Mouse (Mus musculus) heart, postnatal 0 days (tissue): ENCODE data around the gene Slc4a7. TPM values are rescaled to one million over a fixed set of nuclear protein-coding genes. Genes with fewer than 3 reads are reported as not detected.
"Not testable (repeated sequence)": the region's sequence is repeated elsewhere in the genome, so short reads cannot be mapped to it uniquely, and the experiment has no call there.

ENCODE experiments used
- ATAC-seq: fragments of 200-750 bp; cut with Nextera tagmentation; 2 replicates; pipeline ENCODE4 v1.8.0; 2017; ENCODE audit warnings: low read depth, moderate number of reproducible peaks, moderate library complexity; ENCODE audit not compliant: insufficient read depth
- DNase-seq: peaks from one replicate; pipeline ENCODE4 v3.0.0-alpha.2; 2016; ENCODE audit warnings: low spot score
- H3K27ac ChIP-seq: fragments of 300-500 bp; sonication (generic); 2 replicates; pipeline ENCODE4 v1.5.1; 2014; ENCODE audit warnings: low read depth, mild to moderate bottlenecking
- H3K27me3 ChIP-seq: fragments of 300-500 bp; sonication (generic); 2 replicates; pipeline ENCODE4 v1.6.1; 2014; ENCODE audit warnings: low read length, mixed read lengths; ENCODE audit not compliant: control insufficient read depth, insufficient read depth
- H3K36me3 ChIP-seq: fragments of 300-500 bp; sonication (generic); replicated peaks from 2 replicates; pipeline ENCODE4 v1.6.1; 2014; ENCODE audit warnings: low read length, mixed read lengths; ENCODE audit not compliant: control insufficient read depth, insufficient read depth
- H3K4me1 ChIP-seq: fragments of 300-500 bp; sonication (generic); 2 replicates; pipeline ENCODE4 v1.6.1; 2014; ENCODE audit warnings: antibody characterized with exemption; ENCODE audit not compliant: control insufficient read depth, insufficient read depth
- H3K4me2 ChIP-seq: fragments of 300-500 bp; sonication (generic); 2 replicates; pipeline ENCODE4 v1.6.1; 2014; ENCODE audit warnings: low read depth, mild to moderate bottlenecking, low read length, moderate library complexity
- H3K4me3 ChIP-seq: fragments of 300-500 bp; sonication (generic); 2 replicates; pipeline ENCODE4 v1.5.1; 2014; ENCODE audit warnings: low read depth, low read length
- H3K9ac ChIP-seq: fragments of 300-500 bp; sonication (generic); replicated peaks from 2 replicates; pipeline ENCODE4 v1.6.1; 2014; ENCODE audit warnings: low read depth, low read length, mixed read lengths
- H3K9me3 ChIP-seq: fragments of 300-500 bp; sonication (generic); replicated peaks from 2 replicates; pipeline ENCODE4 v1.6.1; 2016; ENCODE audit warnings: low read length; ENCODE audit not compliant: control insufficient read depth
- CTCF ChIP-seq: IDR thresholded peaks from 2 replicates; pipeline ENCODE4 v1.5.1; 2016; ENCODE audit warnings: antibody characterized with exemption, control low read depth, low read depth
- EP300 ChIP-seq: IDR thresholded peaks from 2 replicates; pipeline ENCODE4 v1.6.1; 2016; ENCODE audit warnings: antibody characterized with exemption, low read depth
- WGBS: fragments of 180-500 bp; shearing (Covaris S2); extraction: QIAGEN DNeasy Blood & Tissue Kit; methylation state at CpG from one replicate; pipeline ENCODE4 v1.1.7; 2014; 5-methylcytosine and 5-hydroxymethylcytosine counted together
- polyA plus RNA-seq: library from polyadenylated mRNA; unstranded; fragments of >200 nt; fragmentation: Nextera tagmentation; extraction: Ambion mirVana; gene quantifications from 2 replicates; pipeline ENCODE4 v1.2.1, GENCODE M21; 2015
- total RNA-seq: library from RNA; depleted of rRNA; stranded (reverse); fragments of >200 nt; gene quantifications from 2 replicates; pipeline ENCODE4 v1.2.3, GENCODE M21; 2014; ENCODE audit warnings: low replicate concordance

The Slc4a7 gene
- total and polyA plus RNA-seq, 2 experiments from 2014 or later, result 7.3 to 16.4 TPM

- ATAC-seq, result no peak
- WGBS, result 88% methylated on average over 4 of the region's 4 CpGs
- TF ChIP-seq CTCF (no peak), EP300 (no peak)
These were observed 98.3 kb downstream of the Slc4a7 start for GRCm38 (mm10) chr14:14800332-14800731.

GRCm38 (mm10) chr14:14800810-14801209, 98.7 kb downstream of the Slc4a7 start:
- Histone ChIP-seq H3K27me3 (no peaks in the 10 kb centered on the region), H3K27ac (no peak overlapping the region), H3K36me3 (peaks cover 9% of the 10 kb centered on the region; the same call in 1 of the 2 replicates), H3K4me3 (no peak overlapping the region), H3K4me2 (no peak overlapping the region), H3K4me1 (no peaks in the 10 kb centered on the region), H3K9me3 (no peaks in the 10 kb centered on the region), H3K9ac (no peak overlapping the region)
- no peak for DNase-seq
- WGBS, result 93% methylated on average over 3 of the region's 3 CpGs
- ATAC-seq, result no peak
- no peak for TF ChIP-seq CTCF
- TF ChIP-seq EP300, result no peak

More at GRCm38 (mm10) chr14:14800332-14800731, 98.3 kb downstream of the Slc4a7 start:
- no peak for DNase-seq
- H3K36me3 ChIP-seq, result peaks cover 9% of the 10 kb centered on the region; the same call in 1 of the 2 replicates
- H3K27ac ChIP-seq, result no peak overlapping the region
- H3K27me3 ChIP-seq, result no peaks in the 10 kb centered on the region
- H3K4me2 ChIP-seq, result no peak overlapping the region
- no peak overlapping the region for H3K4me3 ChIP-seq
- H3K9me3 ChIP-seq, result no peaks in the 10 kb centered on the region
- H3K4me1 ChIP-seq, result no peaks in the 10 kb centered on the region
- H3K9ac ChIP-seq, result no peak overlapping the region

DNA sequence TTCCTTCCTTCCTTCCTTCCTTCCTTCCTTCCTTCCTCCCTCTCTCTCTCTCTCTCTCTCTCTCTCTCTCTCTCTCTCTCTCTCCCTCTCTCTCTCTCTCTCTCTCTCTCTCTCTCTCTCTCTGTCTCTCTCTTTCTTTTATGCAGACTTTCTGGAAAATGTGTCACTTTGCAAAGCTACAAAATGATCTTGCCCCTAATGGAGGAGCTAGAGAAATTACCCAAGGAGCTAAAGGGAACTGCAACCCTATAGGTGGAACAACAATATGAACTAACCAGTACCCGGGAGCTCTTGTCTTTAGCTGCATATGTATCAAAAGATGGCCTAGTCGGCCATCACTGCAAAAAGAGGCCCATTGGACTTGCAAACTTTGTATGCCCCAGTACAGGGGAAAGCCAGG, 101.0 kb downstream of the Slc4a7 start, which contains the start of gene Nek10:
Gene Nek10 (plus strand): TSS at position 301 of the 400 bp plus-strand sequence.
- no CpG with 5 or more reads among the region's 2 CpGs for WGBS
- H3K36me3 ChIP-seq, H3K4me3 ChIP-seq, H3K9me3 ChIP-seq, H3K27ac ChIP-seq, ATAC-seq, H3K4me1 ChIP-seq, DNase-seq, H3K9ac ChIP-seq, H3K27me3 ChIP-seq, H3K4me2 ChIP-seq: not testable (repeated sequence)

- Histone ChIP-seq H3K27ac (no peak overlapping the region), H3K4me3 (no peak overlapping the region), H3K36me3 (no peaks in the 10 kb centered on the region), H3K27me3 (no peaks in the 10 kb centered on the region), H3K9me3 (no peaks in the 10 kb centered on the region), H3K9ac (no peak overlapping the region), H3K4me2 (no peak overlapping the region), H3K4me1 (no peaks in the 10 kb centered on the region)
- ATAC-seq (no peak), DNase-seq (no peak)
- 21% methylated on average over 10 of the region's 10 CpGs for WGBS
- no peak for TF ChIP-seq EP300
- no peak for TF ChIP-seq CTCF
These were observed 101.9 kb downstream of the Slc4a7 start for GRCm38 (mm10) chr14:14803921-14804517.

DNA sequence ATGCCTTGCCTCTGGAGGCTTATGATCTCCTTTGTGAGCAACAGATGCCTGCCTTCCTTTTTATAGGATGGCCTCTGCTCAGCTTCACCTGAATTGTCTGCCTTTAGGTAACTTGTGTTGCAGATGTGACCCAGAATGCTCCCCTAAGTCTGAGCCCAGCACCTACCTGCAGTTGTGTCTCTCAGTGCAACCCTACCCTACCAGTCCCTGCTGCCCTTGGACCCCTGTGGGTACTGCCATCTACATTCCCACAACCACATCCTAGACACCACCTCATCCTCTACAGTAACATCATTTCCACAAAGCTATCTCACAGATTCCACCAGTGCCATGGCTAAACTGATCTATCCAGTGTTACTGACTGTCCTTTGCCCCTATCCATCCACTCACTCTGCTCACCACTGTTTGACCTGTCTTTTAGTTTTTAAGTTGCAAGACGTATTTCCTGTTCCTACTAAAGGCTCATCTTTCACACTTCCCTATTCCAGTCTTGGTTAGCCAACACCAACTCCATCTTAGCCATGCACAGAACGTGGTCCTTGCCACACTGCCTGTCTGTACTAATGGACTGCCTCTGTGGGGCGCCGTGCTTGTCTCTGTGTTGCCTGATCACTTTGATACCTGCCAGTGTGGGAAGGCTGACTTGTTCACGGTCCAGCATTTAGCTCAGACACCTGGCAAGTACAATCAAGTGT, 102.6 kb downstream of the Slc4a7 start:
- no peak for TF ChIP-seq EP300
- TF ChIP-seq CTCF, result no peak
- H3K9ac ChIP-seq, result no peak overlapping the region
- no peaks in the 10 kb centered on the region for H3K36me3 ChIP-seq
- no peaks in the 10 kb centered on the region for H3K4me1 ChIP-seq
- WGBS, result 66% methylated on average over 5 of the region's 5 CpGs
- no peaks in the 10 kb centered on the region for H3K9me3 ChIP-seq
- ATAC-seq (no peak), DNase-seq (no peak)
- H3K27ac ChIP-seq, result no peak overlapping the region
- no peak overlapping the region for H3K4me3 ChIP-seq
- no peak overlapping the region for H3K4me2 ChIP-seq
- H3K27me3 ChIP-seq, result no peaks in the 10 kb centered on the region
